Mouse (Mus musculus): ENCODE measurements around the gene a.

DNA sequence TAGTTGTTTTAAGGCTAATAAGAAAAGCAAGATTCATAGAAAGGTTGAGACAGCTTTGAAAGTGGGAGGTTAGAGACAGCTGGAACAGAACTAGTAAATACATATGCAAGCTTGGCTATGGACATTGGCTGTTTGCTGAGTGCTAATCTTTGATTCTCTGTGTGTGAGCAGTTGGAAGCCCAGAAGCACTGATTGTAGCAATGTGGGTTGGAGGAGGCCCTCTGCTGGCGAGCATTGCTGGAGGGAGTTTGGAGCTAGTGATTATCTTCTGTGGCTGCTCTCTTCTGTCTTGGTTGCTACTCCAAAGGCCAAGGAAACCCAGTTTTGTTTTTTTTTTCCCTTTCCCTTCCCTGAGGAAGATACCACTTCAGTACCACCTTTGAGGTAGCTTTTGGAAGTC, 26.6 kb downstream of the a start:
- TF ChIP-seq CTCF (conservative IDR thresholded peaks at IDR 0.05; ENCODE audit: low read length) (peak; percentile 23), POU5F1 (IDR thresholded peaks at IDR 0.05; ENCODE audit: borderline replicate concordance, low read length) (no peak)

Data from E14TG2a.4 (cell line).